Mouse (Mus musculus) lung, postnatal 0 days (tissue): ENCODE data around the gene Themis.

Experiments
- CTCF ChIP-seq: IDR thresholded peaks from 2 replicates; pipeline ENCODE4 v1.5.1; 2016; ENCODE audit warnings: antibody characterized with exemption, mild to moderate bottlenecking
- EP300 ChIP-seq: IDR thresholded peaks from 2 replicates; pipeline ENCODE4 v1.6.1; 2016; ENCODE audit warnings: antibody characterized with exemption, mild to moderate bottlenecking, control low read depth

GRCm38 (mm10) chr10:28776777-28777402 is 108.7 kb downstream of the Themis start:
- no peak for TF ChIP-seq CTCF
- no peak for TF ChIP-seq EP300
